Mouse (Mus musculus): ENCODE data around the gene Serpinb6d. TPM values are rescaled to one million over a fixed set of nuclear protein-coding genes. Genes with fewer than 3 reads are reported as not detected.

Gene Serpinb6d
- total RNA-seq (2015; ENCODE audit: low replicate concordance) = not detected in 2 replicates
- total RNA-seq (2017; ENCODE audit: low replicate concordance) = not detected in 2 replicates

- ATAC-seq (replicated peaks; ENCODE audit: low FRiP score, poor library complexity, severe bottlenecking) = no peak
These were observed at the start of gene Serpinb6d for GRCm38 (mm10) chr13:33661105-33661504. Serpinb6d (plus strand) TSS chr13:33661405.

- no peak for ATAC-seq (replicated peaks; ENCODE audit: low FRiP score, poor library complexity, severe bottlenecking)
These were observed 38.3 kb upstream of the Serpinb6d start for GRCm38 (mm10) chr13:33622921-33623320.

- ATAC-seq (replicated peaks; ENCODE audit: low FRiP score, poor library complexity, severe bottlenecking) = no peak
These were observed 18.7 kb upstream of the Serpinb6d start for GRCm38 (mm10) chr13:33642540-33642939.

- no peak for ATAC-seq (replicated peaks; ENCODE audit: low FRiP score, poor library complexity, severe bottlenecking)
These were observed 1.3 kb downstream of the Serpinb6d start for GRCm38 (mm10) chr13:33662550-33662949.

- ATAC-seq (replicated peaks; ENCODE audit: low FRiP score, poor library complexity, severe bottlenecking) = no peak
These were observed 59.1 kb downstream of the Serpinb6d start for GRCm38 (mm10) chr13:33720296-33720695.

Other genes starting within 250 kb of the Serpinb6d start
- gene Serpinb9g, start 176.6 kb upstream of the Serpinb6d start, total RNA-seq (2015; ENCODE audit: low replicate concordance) = not detected in 2 replicates
- not detected in 2 replicates for gene Serpinb9g, start 176.6 kb upstream of the Serpinb6d start, total RNA-seq (2017; ENCODE audit: low replicate concordance)
- gene Serpinb6e, start 182.0 kb downstream of the Serpinb6d start, total RNA-seq (2015; ENCODE audit: low replicate concordance) = not detected in 2 replicates
- gene Serpinb6e, start 182.0 kb downstream of the Serpinb6d start, total RNA-seq (2017; ENCODE audit: low replicate concordance) = not detected in 2 replicates
- not detected in 2 replicates for gene Serpinb6c, start 244.3 kb downstream of the Serpinb6d start, total RNA-seq (2015; ENCODE audit: low replicate concordance)
- gene Serpinb6c, start 244.3 kb downstream of the Serpinb6d start, total RNA-seq (2017; ENCODE audit: low replicate concordance) = not detected in 2 replicates